Mouse (Mus musculus) midbrain, embryonic 11.5 days (tissue): ENCODE results near the gene Tmem214. TPM values are rescaled to one million over a fixed set of nuclear protein-coding genes. Genes with fewer than 3 reads are reported as not detected.

Source experiments
- polyA plus RNA-seq: library from polyadenylated mRNA; unstranded; fragments of >200 nt; fragmentation: Nextera tagmentation; extraction: Ambion mirVana; gene quantifications from 2 replicates; pipeline ENCODE4 v1.2.1, GENCODE M21; 2014

The Tmem214 gene
- polyA plus RNA-seq, 1 experiment from 2014 or later: 35.4 TPM

Other genes with a start within 250 kb of the Tmem214 start
- 22.6 and 28.4 TPM in 2 replicates for gene Slc35f6, start 220.1 kb upstream of the Tmem214 start, polyA plus RNA-seq
- gene Cenpa, start 201.2 kb upstream of the Tmem214 start, polyA plus RNA-seq: 398 and 399 TPM in 2 replicates
- 81.4 and 89.1 TPM in 2 replicates for gene Dpysl5, start 156.4 kb upstream of the Tmem214 start, polyA plus RNA-seq
- gene Mapre3, start 53.4 kb upstream of the Tmem214 start, polyA plus RNA-seq: 35.0 and 40.5 TPM in 2 replicates
- gene Agbl5, start 20.7 kb downstream of the Tmem214 start, polyA plus RNA-seq: 22.0 and 22.3 TPM in 2 replicates
- 340 and 376 TPM in 2 replicates for gene Ost4, start 39.8 kb downstream of the Tmem214 start, polyA plus RNA-seq
- 28.1 and 30.3 TPM in 2 replicates for gene Emilin1, start 45.4 kb downstream of the Tmem214 start, polyA plus RNA-seq
- 4.6 and 6.9 TPM in 2 replicates for gene Khk, start 53.4 kb downstream of the Tmem214 start, polyA plus RNA-seq
- 6.7 and 8.5 TPM in 2 replicates for gene Cgref1, start 77.6 kb downstream of the Tmem214 start, polyA plus RNA-seq
- 89.4 and 91.0 TPM in 2 replicates for gene Preb, start 92.3 kb downstream of the Tmem214 start, polyA plus RNA-seq
- not detected in 2 replicates for gene Tcf23, start 100.7 kb downstream of the Tmem214 start, polyA plus RNA-seq
- 105 and 107 TPM in 2 replicates for gene Atraid, start 180.3 kb downstream of the Tmem214 start, polyA plus RNA-seq
- gene Slc5a6, start 180.9 kb downstream of the Tmem214 start, polyA plus RNA-seq: 7.3 and 8.3 TPM in 2 replicates
- 20.5 and 22.2 TPM in 2 replicates for gene Cad, start 186.8 kb downstream of the Tmem214 start, polyA plus RNA-seq
- not detected in 2 replicates for gene Dnajc5g, start 238.3 kb downstream of the Tmem214 start, polyA plus RNA-seq
- 6.9 and 7.2 TPM in 2 replicates for gene Slc30a3, start 240.2 kb downstream of the Tmem214 start, polyA plus RNA-seq
- not detected in 2 replicates for gene Trim54, start 248.7 kb downstream of the Tmem214 start, polyA plus RNA-seq